Mouse (Mus musculus) heart, adult 8-10 months (tissue): ENCODE results near the gene Srek1ip1. TPM values are rescaled to one million over a fixed set of nuclear protein-coding genes. Genes with fewer than 3 reads are reported as not detected.

Experiments used
- DNase-seq: peaks from one replicate; pipeline ENCODE4 v3.0.0; 2022; ENCODE audit warnings: low spot score
- total RNA-seq, 4 experiments: library from RNA; stranded (reverse); gene quantifications; 2 replicates each; pipeline ENCODE4 v1.2.4; 2022

The Srek1ip1 gene
- total RNA-seq, 4 experiments from 2014 or later = 18.3 to 21.4 (median 20.7) TPM

DNA sequence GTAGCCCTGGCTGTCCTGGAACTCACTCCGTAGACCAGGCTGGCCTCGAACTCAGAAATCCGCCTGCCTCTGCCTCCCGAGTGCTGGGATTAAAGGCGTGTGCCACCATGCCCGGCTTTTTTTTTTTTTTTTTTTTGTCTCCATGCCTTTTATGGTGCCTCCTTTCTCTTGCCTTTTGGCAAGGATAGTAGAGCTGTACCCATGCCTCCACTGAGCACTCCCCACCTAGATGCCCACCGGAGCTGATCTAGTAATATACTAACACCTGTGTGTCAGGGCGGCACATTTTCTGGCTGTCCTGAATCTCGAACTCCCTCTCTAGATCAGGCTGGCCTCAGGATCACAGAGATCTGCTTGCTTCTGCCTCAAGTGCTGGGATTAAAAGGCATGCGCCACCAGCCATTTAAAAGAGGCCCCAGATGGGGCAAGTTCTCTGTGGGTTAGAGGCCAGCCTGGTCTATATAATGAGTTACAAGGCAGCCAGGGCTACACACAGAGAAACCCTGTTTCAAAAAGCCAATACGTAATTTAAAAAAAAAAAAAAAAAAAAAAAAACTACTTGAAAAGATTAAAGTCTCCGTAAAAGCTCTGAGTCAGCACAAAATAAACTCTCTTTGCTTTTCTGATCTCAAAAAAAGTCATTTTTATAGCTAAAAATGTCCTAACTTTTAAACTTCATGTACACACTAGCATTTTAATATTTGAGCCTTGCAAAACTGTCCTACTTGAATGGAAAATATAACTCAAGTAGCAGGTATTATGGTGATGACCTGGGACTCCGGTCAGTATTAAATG lies 51.2 kb downstream of the Srek1ip1 start:
- no peak for DNase-seq

DNA sequence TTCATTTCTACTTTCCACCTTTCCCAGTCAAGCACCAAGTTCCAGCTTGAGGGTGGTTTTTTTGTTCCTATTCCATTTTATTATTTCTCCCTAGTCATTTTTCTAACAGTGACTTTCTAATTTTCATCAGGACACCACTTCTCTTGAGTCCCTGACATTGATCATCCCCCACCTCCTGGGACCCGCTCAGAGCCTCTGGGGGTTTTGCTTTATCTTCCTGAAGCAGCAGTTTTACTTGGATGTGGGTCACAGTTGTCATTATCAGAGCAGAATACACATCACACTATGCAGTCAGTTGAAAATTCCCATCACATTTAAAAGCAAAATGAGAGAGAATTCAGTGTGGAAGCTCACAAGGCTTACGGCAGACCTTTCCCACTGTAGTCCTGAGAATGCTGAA lies 61.4 kb downstream of the Srek1ip1 start:
- no peak for DNase-seq

DNA sequence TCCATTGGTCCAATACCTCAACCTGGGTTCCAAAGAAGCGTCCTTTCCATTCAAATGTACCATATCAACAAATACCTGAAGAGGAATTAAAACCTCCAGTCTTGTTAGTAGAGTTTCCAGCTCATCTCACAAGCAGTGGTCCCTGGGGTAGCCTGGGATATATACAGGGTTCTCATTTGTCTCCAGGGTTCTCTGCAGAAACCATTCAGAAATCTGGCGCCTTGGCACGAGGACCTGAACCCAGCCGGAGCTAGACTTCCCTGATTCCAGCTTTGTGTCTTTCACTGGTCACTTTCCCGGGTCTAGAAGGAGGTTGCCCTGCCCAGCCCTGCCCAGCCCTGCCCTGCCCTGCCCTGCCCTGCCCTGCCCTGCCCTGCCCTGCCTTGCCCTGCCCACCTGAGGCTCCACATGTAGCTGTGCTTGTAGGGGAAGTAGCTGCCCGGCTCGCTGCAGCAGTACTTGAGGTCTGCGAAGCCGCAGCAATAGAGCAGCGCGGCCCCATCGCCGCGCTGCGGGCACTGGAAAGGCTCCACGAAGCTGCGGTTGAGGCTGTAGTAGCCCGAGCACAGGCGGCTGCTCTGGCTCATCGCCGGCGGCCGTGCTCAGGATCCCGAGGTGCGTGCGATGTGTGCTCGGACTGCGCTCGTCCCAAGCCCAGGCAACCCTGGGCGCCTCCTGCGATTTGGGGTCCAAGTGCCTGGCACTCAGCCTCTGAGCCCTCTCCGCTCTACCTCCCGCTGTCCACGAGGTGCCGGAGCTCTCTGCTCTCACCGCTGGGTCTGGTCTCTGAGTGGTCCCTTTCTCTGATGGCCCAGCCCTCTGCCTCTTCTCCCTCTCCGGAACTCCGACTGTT lies 71.1 kb downstream of the Srek1ip1 start, which contains the start of gene Shisal2b:
Gene Shisal2b, minus strand, starts transcription at position 767 of the 853 bp plus-strand sequence.
- no peak for DNase-seq

DNA sequence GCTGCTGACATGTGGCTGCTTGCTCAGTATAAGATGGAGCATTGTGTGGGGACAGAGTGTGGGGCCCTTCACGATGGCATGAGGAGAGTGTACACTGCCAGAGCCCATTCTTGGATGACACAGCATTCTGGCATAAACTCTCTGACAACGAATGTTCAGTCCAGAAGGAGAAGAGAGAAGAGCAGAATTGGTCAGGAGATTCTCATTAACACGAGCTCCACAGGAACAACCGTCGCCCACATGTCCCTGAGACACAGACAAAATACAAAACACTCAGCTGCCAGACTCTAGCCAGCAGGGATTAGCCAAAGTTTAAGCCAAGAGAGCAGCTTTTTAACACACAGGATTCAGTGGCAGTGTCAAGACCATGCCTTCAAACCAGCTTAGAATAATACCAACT lies 74.4 kb downstream of the Srek1ip1 start:
- no peak for DNase-seq

DNA sequence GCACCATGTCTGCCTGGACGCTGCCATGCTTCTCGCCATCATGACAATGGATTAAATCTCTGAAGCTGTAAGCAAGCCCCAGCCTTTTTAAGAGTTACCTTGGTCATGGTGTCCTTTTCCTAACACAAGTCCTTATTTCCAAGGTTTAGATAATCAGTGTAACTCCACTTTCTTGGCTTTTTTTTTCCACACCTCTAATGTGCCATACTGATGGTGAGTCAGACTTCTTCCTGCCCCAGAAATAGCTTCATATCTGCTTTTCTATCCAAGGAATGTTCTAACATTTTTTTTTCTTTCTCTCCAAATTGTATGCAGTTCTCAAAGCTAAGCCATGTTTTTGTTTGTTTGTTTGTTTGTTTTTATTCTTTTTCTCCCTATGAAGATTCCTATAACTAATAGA lies 77.6 kb downstream of the Srek1ip1 start:
- no peak for DNase-seq

DNA sequence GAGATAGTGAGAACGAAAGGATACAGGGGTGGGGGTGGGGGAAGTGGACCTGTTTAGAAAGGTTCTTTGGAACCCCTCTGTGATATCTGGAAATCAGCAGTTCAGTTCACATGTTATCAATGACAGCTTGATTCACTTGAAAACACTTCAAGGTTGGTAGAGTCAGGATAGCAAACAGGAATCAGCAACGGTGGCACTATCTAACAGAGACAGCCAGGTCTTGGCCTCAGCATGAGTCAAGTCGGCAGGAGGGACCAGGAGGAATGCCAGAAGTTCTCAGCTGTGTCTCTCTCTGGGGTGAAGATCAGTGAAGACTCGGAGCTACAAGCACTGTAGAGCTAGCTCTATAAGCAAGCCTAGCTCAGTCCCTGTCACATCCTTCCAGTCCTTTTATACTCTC lies 86.2 kb downstream of the Srek1ip1 start:
- no peak for DNase-seq

DNA sequence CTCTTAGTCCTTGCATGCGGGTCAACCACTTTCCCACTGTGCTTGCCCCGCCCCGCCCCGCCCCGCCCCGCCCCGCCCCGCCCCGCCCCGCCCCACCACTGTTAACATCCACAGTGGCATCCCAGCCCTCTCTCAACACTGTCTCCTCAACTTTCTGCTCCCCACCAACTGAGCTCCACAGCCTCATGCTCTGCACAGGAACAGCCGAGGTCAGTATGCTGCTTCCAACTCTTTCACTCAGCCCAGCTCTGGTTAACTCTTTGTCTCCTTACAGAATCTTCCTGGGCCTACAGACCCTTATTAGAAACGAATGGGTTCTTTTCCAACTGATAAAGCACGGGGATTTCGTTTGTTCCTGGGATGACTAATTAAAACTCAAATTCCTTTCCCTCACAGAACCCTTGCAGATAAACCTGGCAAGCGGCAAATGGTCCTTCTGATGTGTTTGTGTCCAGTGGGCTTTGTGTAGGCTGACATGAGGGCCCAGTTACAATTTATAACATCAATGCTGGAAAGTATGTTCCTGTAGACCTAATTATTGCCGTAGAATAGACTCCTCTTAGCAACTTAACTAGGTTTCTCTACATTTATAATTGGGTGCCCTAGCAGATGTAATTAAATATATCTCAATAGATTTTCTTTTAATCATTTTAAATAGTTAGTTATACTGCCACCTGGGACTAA lies 91.4 kb downstream of the Srek1ip1 start:
- DNase-seq = no peak

DNA sequence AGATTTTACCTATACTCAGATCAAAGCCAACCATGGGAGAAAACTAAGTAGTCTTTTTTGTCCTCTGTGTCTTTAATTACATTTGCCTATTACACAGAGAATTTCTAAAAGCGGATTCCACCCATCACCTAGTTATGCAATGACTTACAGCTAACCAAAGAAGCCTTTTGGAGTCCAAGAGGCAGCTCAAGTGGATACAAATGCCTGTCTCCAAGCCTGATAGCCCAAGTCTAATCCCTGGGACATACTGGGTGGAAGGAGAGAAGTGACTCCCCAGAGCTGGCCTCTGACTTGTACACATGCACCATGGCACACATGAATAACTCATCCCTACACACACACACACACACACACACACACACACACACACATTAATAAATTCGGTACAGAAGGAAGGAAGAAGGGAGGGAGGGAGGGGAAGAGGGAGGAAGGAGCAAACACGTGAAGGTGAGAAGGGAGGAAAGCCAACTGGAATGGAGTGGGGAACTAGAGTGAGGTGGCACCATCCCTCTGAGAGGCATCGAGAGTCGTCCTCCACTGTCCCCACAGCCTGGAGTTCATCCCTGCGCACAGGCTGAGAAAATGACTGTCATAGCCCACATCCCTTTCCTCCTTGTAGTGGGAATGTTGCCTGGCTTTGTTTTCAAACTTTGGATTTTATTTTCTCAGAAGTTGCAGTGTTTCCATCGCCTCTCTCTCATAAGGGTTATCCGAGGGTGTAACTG lies 94.2 kb downstream of the Srek1ip1 start:
- DNase-seq = no peak

Other genes starting within 250 kb of the Srek1ip1 start
- gene Cwc27, start 24.7 kb downstream of the Srek1ip1 start, total RNA-seq = 10 to 100 TPM; 11.6 to 15.3 (median 14.0) TPM
- not detected for gene Shisal2b, start 71.4 kb downstream of the Srek1ip1 start, total RNA-seq